Mouse (Mus musculus) MEL (cell line): Measurements from ENCODE around the gene Ddb1. TPM values are rescaled to one million over a fixed set of nuclear protein-coding genes. Genes with fewer than 3 reads are reported as not detected.

Source experiments
- DNase-seq: peaks from one replicate; pipeline ENCODE4 v3.0.0; 2011; ENCODE audit warnings: low read depth, low spot score
- H3K27ac ChIP-seq: 2 replicates; pipeline ENCODE4 v1.5.1; 2012; ENCODE audit warnings: low read depth, mild to moderate bottlenecking, control low read depth, low read length, moderate library complexity; ENCODE audit not compliant: control insufficient read depth
- H3K27me3 ChIP-seq, 2 experiments: fragments of 150-350 bp in 1 of 2; sonication (generic) in 1 of 2; 2 replicates each; pipeline ENCODE4 v1.6.1; 2012; ENCODE audit warnings: low read length in 2 of 2, mild to moderate bottlenecking in 2 of 2, improper control_type of control experiment in 1 of 2, moderate library complexity in 1 of 2; ENCODE audit not compliant: insufficient read depth in 2 of 2, control insufficient read depth in 1 of 2
- H3K36me3 ChIP-seq, 2 experiments: 2 replicates each; pipeline ENCODE4 v1.6.1; 2012 to 2014; ENCODE audit warnings: low read length in 2 of 2, improper control_type of control experiment in 1 of 2, inconsistent platforms in 1 of 2, mild to moderate bottlenecking in 1 of 2; ENCODE audit not compliant: insufficient read depth in 2 of 2, control insufficient read depth in 1 of 2
- H3K4me1 ChIP-seq, 2 experiments: fragments of 150-350 bp in 1 of 2; sonication (generic) in 1 of 2; 2 replicates each; pipeline ENCODE4 v1.6.1; 2012; ENCODE audit warnings: low read length in 2 of 2, improper control_type of control experiment in 1 of 2, mild to moderate bottlenecking in 1 of 2; ENCODE audit not compliant: insufficient read depth in 2 of 2, control insufficient read depth in 1 of 2
- H3K4me3 ChIP-seq, 2 experiments: fragments of 150-350 bp in 1 of 2; sonication (generic) in 1 of 2; 2 replicates each; pipeline ENCODE4 v1.5.1; 2012; ENCODE audit warnings: low read depth in 2 of 2, low read length in 2 of 2, mild to moderate bottlenecking in 2 of 2, moderate library complexity in 2 of 2, control low read depth in 1 of 2, improper control_type of control experiment in 1 of 2; ENCODE audit not compliant: control insufficient read depth in 1 of 2, insufficient read depth in 1 of 2
- H3K79me2 ChIP-seq: 2 replicates; pipeline ENCODE4 v1.6.1; 2012; ENCODE audit warnings: mild to moderate bottlenecking, low read length, moderate library complexity; ENCODE audit not compliant: control insufficient read depth, poor library complexity, insufficient read depth
- H3K9ac ChIP-seq: 2 replicates; pipeline ENCODE4 v1.6.1; 2012; ENCODE audit warnings: low read depth, mild to moderate bottlenecking, control low read depth, low read length, moderate library complexity; ENCODE audit not compliant: control insufficient read depth, poor library complexity, severe bottlenecking
- H3K9me3 ChIP-seq: fragments of 150-350 bp; sonication (generic); replicated peaks from 2 replicates; pipeline ENCODE4 v1.6.1; 2012; ENCODE audit warnings: mild to moderate bottlenecking, low read length, improper control_type of control experiment, moderate library complexity; ENCODE audit not compliant: insufficient read depth
- CHD2 ChIP-seq: IDR thresholded peaks from 2 replicates; pipeline ENCODE4 v1.6.1; 2011; ENCODE audit warnings: low read length, improper control_type of control experiment
- E2F4 ChIP-seq: IDR thresholded peaks from 2 replicates; pipeline ENCODE4 v1.6.1; 2011; ENCODE audit warnings: low read depth, low read length, improper control_type of control experiment, borderline replicate concordance
- KAT2A ChIP-seq: conservative IDR thresholded peaks from 2 replicates; pipeline ENCODE4 v1.6.1; 2012; ENCODE audit warnings: low read depth, low read length, improper control_type of control experiment, inconsistent platforms
- MAFK ChIP-seq: IDR thresholded peaks from 2 replicates; pipeline ENCODE4 v1.6.1; 2011; ENCODE audit warnings: low read depth, mild to moderate bottlenecking, low read length, improper control_type of control experiment, borderline replicate concordance
- MAX ChIP-seq: IDR thresholded peaks from 2 replicates; pipeline ENCODE4 v1.6.1; 2011; ENCODE audit warnings: low read length, improper control_type of control experiment
- MAZ ChIP-seq: IDR thresholded peaks from 2 replicates; pipeline ENCODE4 v1.6.1; 2012; ENCODE audit warnings: low read depth, mild to moderate bottlenecking, inconsistent platforms, low read length, improper control_type of control experiment
- MXI1 ChIP-seq: IDR thresholded peaks from 2 replicates; pipeline ENCODE4 v1.6.1; 2011; ENCODE audit warnings: mild to moderate bottlenecking, low read depth, low read length, improper control_type of control experiment
- MYB ChIP-seq: IDR thresholded peaks from 2 replicates; pipeline ENCODE4 v1.6.1; 2011; ENCODE audit warnings: mild to moderate bottlenecking, low read depth, low read length, improper control_type of control experiment
- NELFE ChIP-seq: IDR thresholded peaks from 2 replicates; pipeline ENCODE4 v1.6.1; 2011; ENCODE audit warnings: low read depth, low read length, improper control_type of control experiment
- NRF1 ChIP-seq: IDR thresholded peaks from 2 replicates; pipeline ENCODE4 v1.6.1; 2014; ENCODE audit warnings: low read depth, mild to moderate bottlenecking, inconsistent platforms, low read length, improper control_type of control experiment, moderate library complexity; ENCODE audit not compliant: poor library complexity, insufficient read depth, severe bottlenecking
- POLR2A ChIP-seq, 2 experiments: IDR thresholded peaks; 2 replicates each; pipeline ENCODE4 v1.6.1; 2011 to 2012; ENCODE audit warnings: low read length in 2 of 2, mild to moderate bottlenecking in 2 of 2, control low read depth in 1 of 2, improper control_type of control experiment in 1 of 2, low read depth in 1 of 2, moderate library complexity in 1 of 2; ENCODE audit not compliant: control insufficient read depth in 1 of 2, insufficient read depth in 1 of 2, poor library complexity in 1 of 2
- POLR2AphosphoS5 ChIP-seq: IDR thresholded peaks from 2 replicates; pipeline ENCODE4 v1.6.1; 2012; ENCODE audit warnings: low read depth, borderline replicate concordance, mild to moderate bottlenecking, inconsistent platforms, low read length, moderate library complexity, mixed read lengths
- RAD21 ChIP-seq: IDR thresholded peaks from 2 replicates; pipeline ENCODE4 v1.6.1; 2011; ENCODE audit warnings: mild to moderate bottlenecking, low read depth, low read length, improper control_type of control experiment
- SMC3 ChIP-seq: IDR thresholded peaks from 2 replicates; pipeline ENCODE4 v1.6.1; 2011; ENCODE audit warnings: low read depth, low read length, improper control_type of control experiment
- TAL1 ChIP-seq: IDR thresholded peaks from 2 replicates; pipeline ENCODE4 v1.6.1; 2012; ENCODE audit warnings: mild to moderate bottlenecking, inconsistent platforms, low read length, moderate library complexity, mixed read lengths
- TBP ChIP-seq: IDR thresholded peaks from 2 replicates; pipeline ENCODE4 v1.8.0; 2011; ENCODE audit warnings: low read depth, low read length, improper control_type of control experiment
- TCF12 ChIP-seq: IDR thresholded peaks from 2 replicates; pipeline ENCODE4 v1.6.1; 2014; ENCODE audit warnings: low read depth, mild to moderate bottlenecking, inconsistent platforms, low read length, improper control_type of control experiment, moderate library complexity
- USF1 ChIP-seq: IDR thresholded peaks from 2 replicates; pipeline ENCODE4 v1.6.1; 2014; ENCODE audit warnings: low read depth, mild to moderate bottlenecking, inconsistent platforms, low read length, improper control_type of control experiment, moderate library complexity
- ZKSCAN1 ChIP-seq: IDR thresholded peaks from 2 replicates; pipeline ENCODE4 v1.6.1; 2012; ENCODE audit warnings: low read depth, mild to moderate bottlenecking, inconsistent platforms, low read length, improper control_type of control experiment, moderate library complexity
- polyA plus RNA-seq, 2 experiments: library from polyadenylated mRNA; stranded (reverse) in 1 of 2; unstranded in 1 of 2; fragments of >175 nt in 1 of 2; fragments of >200 nt in 1 of 2; gene quantifications; 2 replicates each; pipeline versions ENCODE4 v1.2.1 to v1.2.4; 2012; ENCODE audit warnings: low replicate concordance in 2 of 2, low read depth in 1 of 2; ENCODE audit not compliant: insufficient read length in 2 of 2, insufficient read depth in 1 of 2, missing spikeins in 1 of 2
- total RNA-seq: library from RNA; depleted of rRNA; stranded (reverse); fragments of 300-350 nt; gene quantifications from 2 replicates; pipeline ENCODE4 v1.2.3, GENCODE M21; 2012

Ddb1 gene
- total and polyA plus RNA-seq, 3 experiments = 116 to 459 (median 365) TPM

DNA sequence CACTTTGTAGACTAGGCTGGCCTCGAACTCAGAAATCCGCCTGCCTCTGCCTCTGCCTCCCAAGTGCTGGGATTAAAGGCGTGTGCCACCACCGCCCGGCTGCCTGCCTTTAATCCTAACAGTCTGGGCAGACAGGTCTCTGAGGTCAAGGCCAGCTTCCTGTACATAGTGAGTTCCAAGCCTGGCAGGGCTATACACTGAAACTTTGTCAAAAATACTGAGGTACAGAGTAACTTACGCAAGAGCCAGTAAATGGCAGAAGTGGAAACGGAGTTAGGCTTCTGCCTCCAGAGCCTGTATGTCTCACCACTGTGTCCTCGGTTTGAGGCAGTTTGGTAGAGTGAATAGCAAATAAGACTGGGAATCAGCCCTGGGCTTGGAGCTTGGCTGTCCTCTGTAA, 17.9 kb upstream of the Ddb1 start:
- peaks cover 3 to 8% of the 10 kb centered on the region in 2 experiments; a peak in 2 of 4 replicates for H3K4me1 ChIP-seq
- no peak overlapping the region for H3K27ac ChIP-seq
- H3K79me2 ChIP-seq = no peaks in the 10 kb centered on the region
- H3K9me3 ChIP-seq = no peaks in the 10 kb centered on the region
- no peak for DNase-seq
- H3K36me3 ChIP-seq = peaks cover 0 to 5% of the 10 kb centered on the region in 2 experiments; a peak in 1 of 4 replicates
- no peak for TF ChIP-seq MXI1
- TF ChIP-seq NRF1 = no peak
- no peak for TF ChIP-seq SMC3
- no peak for TF ChIP-seq POLR2AphosphoS5
- TF ChIP-seq TBP = no peak
- TF ChIP-seq KAT2A = no peak
- TF ChIP-seq RAD21 = no peak
- TF ChIP-seq MYB = no peak
- no peak for TF ChIP-seq MAFK
- no peak for TF ChIP-seq TCF12
- no peak for TF ChIP-seq MAX
- TF ChIP-seq USF1 = no peak
- no peak for TF ChIP-seq E2F4
- no peak for TF ChIP-seq TAL1
- TF ChIP-seq NELFE = no peak
- no peak for TF ChIP-seq POLR2A (IDR thresholded peaks at IDR 0.05; ENCODE audit: control insufficient read depth in 1 of 2, insufficient read depth in 1 of 2, low read depth in 1 of 2, low read length in 2 of 2, poor library complexity in 1 of 2)
- no peak for TF ChIP-seq ZKSCAN1
- no peak overlapping the region for H3K9ac ChIP-seq
- H3K27me3 ChIP-seq = no peaks in the 10 kb centered on the region
- no peak overlapping the region for H3K4me3 ChIP-seq

DNA sequence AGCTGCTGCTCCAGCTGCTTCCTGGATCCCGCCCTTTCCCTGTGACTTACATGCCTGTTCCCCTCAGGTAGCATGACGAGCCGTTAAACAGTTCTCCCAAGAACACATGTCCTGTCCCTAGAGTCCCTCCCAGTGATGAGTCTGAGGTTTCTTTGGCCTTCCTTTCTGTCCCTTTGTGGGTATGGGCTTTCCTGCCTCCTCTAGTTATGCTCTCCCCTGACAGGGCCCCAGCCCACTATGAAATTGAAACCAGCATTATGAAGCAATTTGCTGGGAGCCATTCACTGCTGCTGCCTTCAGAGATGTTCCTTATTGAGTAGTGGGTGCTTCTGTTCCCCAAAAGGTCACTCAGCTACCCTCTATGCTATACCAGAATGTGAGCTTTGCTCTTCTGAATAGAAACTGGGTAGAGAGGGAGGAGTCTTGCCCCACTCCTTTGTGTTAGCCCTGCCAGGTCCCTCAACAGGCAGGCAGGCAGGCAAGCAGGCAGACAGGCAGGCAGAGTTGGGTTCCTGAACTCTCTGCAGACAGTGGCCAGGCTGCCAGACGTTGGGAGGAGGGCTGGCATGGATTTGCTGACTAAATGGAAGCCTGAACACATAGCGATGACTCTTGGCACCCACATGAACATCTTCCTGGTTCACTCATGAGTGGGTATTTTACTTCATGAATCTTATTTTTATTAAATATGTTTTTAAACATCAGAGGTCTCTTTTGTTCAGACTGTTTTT, 15.8 kb upstream of the Ddb1 start:
- no peaks in the 10 kb centered on the region for H3K36me3 ChIP-seq
- H3K9me3 ChIP-seq = no peaks in the 10 kb centered on the region
- no peaks in the 10 kb centered on the region for H3K4me1 ChIP-seq
- H3K27ac ChIP-seq = no peak overlapping the region
- H3K4me3 ChIP-seq = no peak overlapping the region
- no peak overlapping the region for H3K9ac ChIP-seq
- H3K27me3 ChIP-seq = no peaks in the 10 kb centered on the region
- TF ChIP-seq MAZ = no peak
- TF ChIP-seq CHD2 = no peak
- TF ChIP-seq, all 39 proteins: peak for 0
- DNase-seq = no peak
- no peaks in the 10 kb centered on the region for H3K79me2 ChIP-seq
